Mouse (Mus musculus) kidney, embryonic 16.5 days (tissue): ENCODE data around the gene Gm42791. TPM values are rescaled to one million over a fixed set of nuclear protein-coding genes. Genes with fewer than 3 reads are reported as not detected.

Experiments used
- ATAC-seq: fragments of 200-750 bp; cut with Nextera tagmentation; 2 replicates; pipeline ENCODE4 v1.8.0; 2017; ENCODE audit warnings: moderate TSS enrichment; ENCODE audit not compliant: low FRiP score, low TSS enrichment
- H3K27ac ChIP-seq: fragments of 300-500 bp; sonication (generic); 2 replicates; pipeline ENCODE4 v1.5.1; 2014; ENCODE audit warnings: low read length
- H3K27me3 ChIP-seq: fragments of 300-500 bp; sonication (generic); 2 replicates; pipeline ENCODE4 v1.6.1; 2014; ENCODE audit warnings: low read length, control low read depth, mixed read lengths; ENCODE audit not compliant: insufficient read depth
- H3K36me3 ChIP-seq: fragments of 300-500 bp; sonication (generic); 2 replicates; pipeline ENCODE4 v1.6.1; 2014; ENCODE audit warnings: low read length, control low read depth, mixed read lengths; ENCODE audit not compliant: insufficient read depth
- H3K4me1 ChIP-seq: fragments of 300-500 bp; sonication (generic); 2 replicates; pipeline ENCODE4 v1.6.1; 2014; ENCODE audit warnings: low read length, control low read depth, mixed read lengths; ENCODE audit not compliant: insufficient read depth
- H3K4me2 ChIP-seq: fragments of 300-500 bp; sonication (generic); replicated peaks from 2 replicates; pipeline ENCODE4 v1.6.1; 2014; ENCODE audit warnings: low read depth, low read length
- H3K4me3 ChIP-seq: fragments of 300-500 bp; sonication (generic); 2 replicates; pipeline ENCODE4 v1.5.1; 2014; ENCODE audit warnings: mild to moderate bottlenecking, low read length
- H3K9ac ChIP-seq: fragments of 300-500 bp; sonication (generic); replicated peaks from 2 replicates; pipeline ENCODE4 v1.6.1; 2014; ENCODE audit warnings: low read length
- H3K9me3 ChIP-seq: fragments of 300-500 bp; sonication (generic); 2 replicates; pipeline ENCODE4 v1.6.1; 2016; ENCODE audit warnings: low read length, control low read depth
- WGBS: fragments of 180-500 bp; shearing (Covaris S2); extraction: QIAGEN DNeasy Blood & Tissue Kit; methylation state at CpG from one replicate; pipeline ENCODE4 v1.1.7; 2014; 5-methylcytosine and 5-hydroxymethylcytosine counted together
- polyA plus RNA-seq: library from polyadenylated mRNA; unstranded; fragments of >200 nt; fragmentation: Nextera tagmentation; extraction: Ambion mirVana; gene quantifications from 2 replicates; pipeline ENCODE4 v1.2.1, GENCODE M21; 2015

Gm42791 gene
- polyA plus RNA-seq, 1 experiment from 2014 or later: 0.42 TPM

DNA sequence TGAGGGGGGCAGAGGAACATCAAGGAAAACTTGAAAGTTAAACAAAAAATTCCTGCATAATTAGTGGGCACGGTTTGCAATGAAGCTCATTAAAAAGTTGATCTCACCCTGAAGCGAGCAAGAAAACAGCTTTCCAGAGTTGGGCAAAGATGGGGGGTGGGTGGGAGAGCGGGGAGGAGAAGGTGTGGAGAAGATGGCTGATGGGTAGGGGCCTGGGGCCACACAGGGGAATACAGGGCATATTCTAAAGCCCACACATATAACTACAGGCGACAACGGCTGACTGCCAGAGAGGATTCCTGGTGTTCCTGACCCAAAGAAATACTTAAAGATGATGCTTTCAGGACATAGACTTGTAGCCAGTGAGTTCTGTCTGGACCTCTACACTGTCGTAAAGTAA, 131.5 kb downstream of the Gm42791 start:
- ATAC-seq: no peak
- Histone ChIP-seq H3K4me2 (no peak overlapping the region), H3K9ac (no peak overlapping the region), H3K27ac (no peak overlapping the region), H3K9me3 (no peaks in the 10 kb centered on the region), H3K4me1 (no peaks in the 10 kb centered on the region), H3K4me3 (no peak overlapping the region), H3K36me3 (no peaks in the 10 kb centered on the region), H3K27me3 (no peaks in the 10 kb centered on the region)
- 65% methylated on average over 6 of the region's 6 CpGs for WGBS

DNA sequence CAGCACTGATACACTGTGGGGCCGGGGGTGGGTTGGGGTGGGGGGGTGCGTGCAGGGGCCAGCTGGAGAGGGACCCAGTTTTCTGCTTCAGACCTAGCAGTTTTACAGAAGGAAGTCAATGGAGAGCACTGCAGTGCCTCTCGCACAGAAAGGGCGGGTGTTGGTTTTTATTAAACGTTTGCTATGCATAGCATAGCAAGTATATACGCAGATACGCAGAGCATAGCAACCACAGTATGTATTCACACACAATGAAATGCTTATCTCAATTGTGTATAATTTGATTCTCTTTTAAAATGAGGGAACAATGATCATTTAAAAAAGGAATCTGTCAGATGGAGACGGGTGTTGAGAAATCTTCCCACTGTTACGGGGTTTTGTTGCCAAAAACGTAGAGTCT, 132.1 kb downstream of the Gm42791 start:
- no peaks in the 10 kb centered on the region for H3K9me3 ChIP-seq
- ATAC-seq: no peak
- H3K27ac ChIP-seq: no peak overlapping the region
- 85% methylated on average over 10 of the region's 10 CpGs for WGBS
- H3K9ac ChIP-seq: no peak overlapping the region
- no peak overlapping the region for H3K4me3 ChIP-seq
- H3K27me3 ChIP-seq: no peaks in the 10 kb centered on the region
- no peaks in the 10 kb centered on the region for H3K36me3 ChIP-seq
- no peak overlapping the region for H3K4me2 ChIP-seq
- no peaks in the 10 kb centered on the region for H3K4me1 ChIP-seq

DNA sequence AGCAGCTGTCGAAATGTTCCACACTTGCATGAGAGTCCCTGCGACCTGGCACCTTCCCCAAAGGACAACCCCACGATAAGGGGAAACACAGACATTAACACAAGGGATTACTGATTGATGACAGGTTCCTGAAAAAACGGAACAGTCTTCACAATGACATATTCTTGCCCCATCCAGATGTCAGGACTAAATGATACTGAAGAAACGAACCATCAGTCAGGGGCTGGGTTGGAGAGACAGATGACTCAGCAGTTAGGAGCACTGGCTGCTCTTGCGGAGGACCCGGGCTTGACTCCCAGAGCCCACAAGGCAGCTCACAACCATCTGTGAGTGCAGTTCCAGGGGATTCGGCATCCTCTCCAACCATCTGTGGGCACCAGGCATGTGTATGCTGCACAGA, 132.8 kb downstream of the Gm42791 start:
- Histone ChIP-seq H3K4me2 (no peak overlapping the region), H3K9ac (no peak overlapping the region), H3K4me1 (no peaks in the 10 kb centered on the region), H3K9me3 (no peaks in the 10 kb centered on the region), H3K27me3 (no peaks in the 10 kb centered on the region), H3K36me3 (no peaks in the 10 kb centered on the region), H3K27ac (no peak overlapping the region), H3K4me3 (no peak overlapping the region)
- 74% methylated on average over 8 of the region's 8 CpGs for WGBS
- no peak for ATAC-seq

- ATAC-seq: no peak
- Histone ChIP-seq H3K9me3 (no peaks in the 10 kb centered on the region), H3K36me3 (no peaks in the 10 kb centered on the region), H3K4me1 (no peaks in the 10 kb centered on the region), H3K9ac (no peak overlapping the region), H3K27me3 (no peaks in the 10 kb centered on the region), H3K4me2 (no peak overlapping the region), H3K27ac (no peak overlapping the region), H3K4me3 (no peak overlapping the region)
- WGBS: 78% methylated on average over 3 of the region's 3 CpGs
Measured at GRCm38 (mm10) chr5:148857522-148857921, 137.4 kb downstream of the Gm42791 start.

DNA sequence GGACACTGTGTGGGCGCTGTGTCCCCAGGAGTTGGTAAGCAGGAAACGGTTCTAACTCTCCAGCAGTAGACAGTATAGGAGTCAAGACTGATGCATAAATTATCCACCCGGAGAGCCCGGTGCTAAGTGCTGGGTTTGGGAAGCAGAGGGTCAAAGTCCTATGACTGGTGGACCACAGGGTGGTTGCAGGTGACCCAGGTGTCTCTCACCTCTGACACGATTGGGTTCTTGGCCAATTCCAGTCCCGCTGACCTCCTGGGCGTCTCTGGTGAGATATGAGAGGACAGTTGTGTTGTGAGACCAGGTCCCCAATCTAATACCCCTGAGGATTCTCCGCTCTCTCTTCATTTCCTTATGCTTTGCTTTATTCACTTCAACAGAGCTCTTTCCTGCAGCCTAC, 139.9 kb downstream of the Gm42791 start:
- H3K9me3 ChIP-seq: no peaks in the 10 kb centered on the region
- WGBS: 65% methylated on average over 8 of the region's 8 CpGs
- no peak overlapping the region for H3K4me2 ChIP-seq
- no peak overlapping the region for H3K9ac ChIP-seq
- no peaks in the 10 kb centered on the region for H3K4me1 ChIP-seq
- no peak for ATAC-seq
- H3K27ac ChIP-seq: no peak overlapping the region
- H3K36me3 ChIP-seq: no peaks in the 10 kb centered on the region
- no peak overlapping the region for H3K4me3 ChIP-seq
- H3K27me3 ChIP-seq: no peaks in the 10 kb centered on the region

DNA sequence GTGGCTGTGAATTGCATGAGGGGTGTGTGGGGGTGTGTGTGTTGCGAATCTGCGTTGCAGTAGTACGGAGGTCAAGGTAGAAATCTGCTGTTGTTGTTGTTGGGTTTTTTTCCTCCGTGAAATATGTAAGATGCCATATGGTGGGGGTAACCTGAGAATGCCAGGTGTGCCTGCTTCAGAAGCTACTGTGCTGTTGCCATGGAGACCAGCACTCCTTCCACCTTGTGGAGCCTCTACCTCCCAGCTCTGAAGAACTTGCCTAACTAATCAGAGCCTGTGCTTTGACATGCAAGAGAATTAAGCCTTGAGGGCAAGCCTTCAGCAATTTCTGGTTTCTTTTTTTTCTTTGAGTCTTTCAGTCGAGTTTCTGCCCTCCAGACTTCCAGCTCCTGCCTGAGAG, 140.8 kb downstream of the Gm42791 start:
- Histone ChIP-seq H3K27ac (no peak overlapping the region), H3K4me1 (no peaks in the 10 kb centered on the region), H3K36me3 (no peaks in the 10 kb centered on the region), H3K4me3 (no peak overlapping the region), H3K9ac (no peak overlapping the region), H3K27me3 (no peaks in the 10 kb centered on the region), H3K4me2 (no peak overlapping the region), H3K9me3 (no peaks in the 10 kb centered on the region)
- no peak for ATAC-seq
- WGBS: 36% methylated on average over 5 of the region's 5 CpGs

GRCm38 (mm10) chr5:148849516-148849915, 145.4 kb downstream of the Gm42791 start:
- no peak for ATAC-seq
- Histone ChIP-seq H3K36me3 (no peaks in the 10 kb centered on the region), H3K4me1 (0 out of 2 replicates have a peak, but pooled peaks cover 2% of the 10 kb centered on the region), H3K9ac (no peak overlapping the region), H3K27ac (no peak overlapping the region), H3K27me3 (no peaks in the 10 kb centered on the region), H3K4me2 (no peak overlapping the region), H3K9me3 (peaks cover 4% of the 10 kb centered on the region; the same call in 1 of the 2 replicates), H3K4me3 (no peak overlapping the region)
- 87% methylated on average over 6 of the region's 6 CpGs for WGBS

- WGBS: 97% methylated on average over 5 of the region's 5 CpGs
- Histone ChIP-seq H3K4me2 (no peak overlapping the region), H3K36me3 (no peaks in the 10 kb centered on the region), H3K9me3 (peaks cover 4% of the 10 kb centered on the region; the same call in 1 of the 2 replicates), H3K9ac (no peak overlapping the region), H3K4me1 (0 out of 2 replicates have a peak, but pooled peaks cover 2% of the 10 kb centered on the region), H3K4me3 (no peak overlapping the region), H3K27me3 (no peaks in the 10 kb centered on the region), H3K27ac (no peak overlapping the region)
- ATAC-seq: no peak
Measured at GRCm38 (mm10) chr5:148847032-148847431, 147.9 kb downstream of the Gm42791 start.

Other genes with a start within 250 kb of the Gm42791 start
- gene Katnal1, start 65.8 kb downstream of the Gm42791 start, polyA plus RNA-seq: 10.0 and 12.9 TPM in 2 replicates
- 41.1 and 45.2 TPM in 2 replicates for gene Uspl1, start 189.2 kb upstream of the Gm42791 start, polyA plus RNA-seq
- 1,366 and 1,384 TPM in 2 replicates for gene Hmgb1, start 189.3 kb upstream of the Gm42791 start, polyA plus RNA-seq